Mouse (Mus musculus) myocyte (in vitro differentiated cells): ENCODE measurements at regions not wholly inside any gene's neighbourhood (a gene's known extent, or its start where the extent isn't known, plus 50 kb on each side); places are given as distances from the start of the nearest gene placed in this dataset.

Source experiments
- H3K27me3 ChIP-seq: one replicate; pipeline ENCODE4 v1.6.1; 2011; ENCODE audit not compliant: control insufficient read depth, insufficient read depth, insufficient read length
- H3K36me3 ChIP-seq: one replicate; pipeline ENCODE4 v1.6.1; 2011; ENCODE audit not compliant: control insufficient read depth, insufficient read depth
- H3K4me2 ChIP-seq: one replicate; pipeline ENCODE4 v1.6.1; 2011; ENCODE audit warnings: low read depth, control low read depth
- H3K4me3 ChIP-seq: one replicate; pipeline ENCODE4 v1.5.1; 2011; ENCODE audit warnings: mild to moderate bottlenecking, control low read depth, moderate library complexity
- H3K79me2 ChIP-seq: one replicate; pipeline ENCODE4 v1.6.1; 2011; ENCODE audit not compliant: control insufficient read depth, insufficient read depth
- H3ac ChIP-seq: one replicate; pipeline ENCODE4 v1.6.1; 2011; ENCODE audit not compliant: control insufficient read depth, insufficient read length
- CEBPB ChIP-seq: IDR thresholded peaks from 2 replicates; pipeline ENCODE4 v1.6.1; 2011; ENCODE audit warnings: mild to moderate bottlenecking, moderate library complexity; ENCODE audit not compliant: poor library complexity, insufficient read depth, severe bottlenecking
- E2F4 ChIP-seq: IDR thresholded peaks from one replicate; pipeline ENCODE4 v1.6.1; 2011; ENCODE audit warnings: mild to moderate bottlenecking, control low read depth, moderate library complexity; ENCODE audit not compliant: insufficient read depth
- MAX ChIP-seq: IDR thresholded peaks from one replicate; pipeline ENCODE4 v1.6.1; 2011; ENCODE audit warnings: low read depth, mild to moderate bottlenecking, control low read depth
- MYOD1 ChIP-seq, 3 experiments: IDR thresholded peaks; one replicate each; pipeline ENCODE4 v1.6.1; 2011; ENCODE audit warnings: control low read depth in 2 of 3, low read depth in 2 of 3, mild to moderate bottlenecking in 2 of 3, moderate library complexity in 1 of 3; ENCODE audit not compliant: insufficient read length in 2 of 3, control insufficient read depth in 1 of 3
- MYOG ChIP-seq, 3 experiments: IDR thresholded peaks; one replicate each; pipeline ENCODE4 v1.6.1; 2011; ENCODE audit warnings: control low read depth in 2 of 3, low read depth in 2 of 3, mild to moderate bottlenecking in 2 of 3; ENCODE audit not compliant: insufficient read length in 2 of 3, control insufficient read depth in 1 of 3, insufficient read depth in 1 of 3
- POLR2A ChIP-seq: IDR thresholded peaks from one replicate; pipeline ENCODE4 v1.6.1; 2011; ENCODE audit warnings: low read depth, mild to moderate bottlenecking, control low read depth, moderate library complexity; ENCODE audit not compliant: insufficient read length
- POLR2AphosphoS2 ChIP-seq: IDR thresholded peaks from one replicate; pipeline ENCODE4 v1.6.1; 2011; ENCODE audit warnings: low read depth, control low read depth; ENCODE audit not compliant: insufficient read length
- REST ChIP-seq: IDR thresholded peaks from one replicate; pipeline ENCODE4 v1.6.1; 2011; ENCODE audit warnings: mild to moderate bottlenecking, control low read depth, moderate library complexity; ENCODE audit not compliant: insufficient read depth, insufficient read length
- SRF ChIP-seq: IDR thresholded peaks from one replicate; pipeline ENCODE4 v1.6.1; 2011; ENCODE audit warnings: low read depth; ENCODE audit not compliant: control insufficient read depth, insufficient read length
- TCF12 ChIP-seq: IDR thresholded peaks from one replicate; pipeline ENCODE4 v1.6.1; 2011; ENCODE audit warnings: mild to moderate bottlenecking, control low read depth; ENCODE audit not compliant: poor library complexity, insufficient read depth, severe bottlenecking
- TCF3 ChIP-seq: IDR thresholded peaks from one replicate; pipeline ENCODE4 v1.6.1; 2011; ENCODE audit warnings: low read depth, control low read depth; ENCODE audit not compliant: insufficient read length
- USF1 ChIP-seq: IDR thresholded peaks from one replicate; pipeline ENCODE4 v1.6.1; 2011; ENCODE audit warnings: low read depth, mild to moderate bottlenecking, control low read depth, moderate library complexity

DNA sequence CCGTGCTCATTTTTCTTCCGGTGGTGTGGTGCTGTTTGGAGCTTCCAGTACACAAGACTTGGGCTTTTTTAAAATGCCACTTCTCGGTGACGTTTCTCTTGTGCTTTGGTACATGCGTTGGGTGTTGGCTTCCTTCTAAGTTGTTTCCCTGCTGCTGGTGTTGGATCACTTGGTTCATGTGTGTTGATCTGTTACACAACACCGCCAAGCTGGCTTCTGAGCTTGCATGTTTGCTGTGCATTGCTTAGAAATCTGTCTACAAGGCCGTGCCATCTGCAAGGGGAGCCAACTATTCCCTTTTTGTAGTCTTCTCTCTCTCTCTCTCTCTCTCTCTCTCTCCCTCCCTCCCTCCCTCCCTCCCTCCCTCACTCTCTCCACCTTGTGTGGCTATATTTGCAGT is 68.7 kb upstream of the Ajap1 start:
- TF ChIP-seq POLR2AphosphoS2, result no peak
- TF ChIP-seq MYOD1 (IDR thresholded peaks at IDR 0.05; ENCODE audit: control insufficient read depth in 1 of 3, insufficient read length in 2 of 3, low read depth in 2 of 3), result no peak
- no peak for TF ChIP-seq REST
- TF ChIP-seq TCF3, result no peak
- no peak for TF ChIP-seq E2F4
- TF ChIP-seq SRF, result no peak
- TF ChIP-seq MAX, result no peak
- no peak for TF ChIP-seq TCF12
- no peak for TF ChIP-seq USF1
- TF ChIP-seq CEBPB, result no peak
- no peak for TF ChIP-seq POLR2A
- TF ChIP-seq MYOG (IDR thresholded peaks at IDR 0.05; ENCODE audit: control insufficient read depth in 1 of 3, insufficient read depth in 1 of 3, insufficient read length in 2 of 3, low read depth in 2 of 3), result no peak
- H3K79me2 ChIP-seq, result no peaks in the 10 kb centered on the region

DNA sequence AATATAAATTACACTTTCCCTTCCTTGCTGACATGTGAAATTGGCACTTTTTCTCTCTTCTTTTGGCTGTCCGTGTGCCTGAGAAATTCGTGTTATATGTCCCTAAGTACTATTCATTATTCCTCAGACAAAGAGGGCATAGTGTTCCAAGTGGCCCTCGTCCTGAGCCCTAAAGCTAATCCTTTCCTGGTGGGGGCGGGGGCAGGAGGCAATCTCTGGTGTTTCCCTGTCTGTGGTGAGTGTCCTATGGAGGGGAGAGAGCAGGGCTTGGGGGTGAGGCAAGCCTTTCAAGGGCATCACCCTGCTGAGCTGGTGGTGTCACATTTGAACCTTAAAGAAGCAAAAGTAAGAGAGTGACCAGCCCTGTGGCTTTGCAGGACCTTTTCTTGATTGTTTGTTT is 69.9 kb upstream of the Ajap1 start:
- Histone ChIP-seq H3K36me3 (no peaks in the 10 kb centered on the region), H3K4me2 (no peak overlapping the region), H3K79me2 (no peaks in the 10 kb centered on the region), H3ac (no peak overlapping the region), H3K27me3 (no peaks in the 10 kb centered on the region), H3K4me3 (no peak overlapping the region)
- TF ChIP-seq E2F4 (no peak), TCF3 (no peak), TCF12 (no peak), MYOD1 (IDR thresholded peaks at IDR 0.05; ENCODE audit: control insufficient read depth in 1 of 3, insufficient read length in 2 of 3, low read depth in 2 of 3) (no peak), POLR2AphosphoS2 (no peak), MAX (no peak), MYOG (IDR thresholded peaks at IDR 0.05; ENCODE audit: control insufficient read depth in 1 of 3, insufficient read depth in 1 of 3, insufficient read length in 2 of 3, low read depth in 2 of 3) (no peak), USF1 (no peak), CEBPB (no peak), SRF (no peak), POLR2A (no peak), REST (no peak)

More for the DNA sequence above, 68.7 kb upstream of the Ajap1 start:
- Histone ChIP-seq H3K36me3 (no peaks in the 10 kb centered on the region), H3ac (no peak overlapping the region), H3K27me3 (no peaks in the 10 kb centered on the region), H3K4me3 (no peak overlapping the region), H3K4me2 (no peak overlapping the region)

DNA sequence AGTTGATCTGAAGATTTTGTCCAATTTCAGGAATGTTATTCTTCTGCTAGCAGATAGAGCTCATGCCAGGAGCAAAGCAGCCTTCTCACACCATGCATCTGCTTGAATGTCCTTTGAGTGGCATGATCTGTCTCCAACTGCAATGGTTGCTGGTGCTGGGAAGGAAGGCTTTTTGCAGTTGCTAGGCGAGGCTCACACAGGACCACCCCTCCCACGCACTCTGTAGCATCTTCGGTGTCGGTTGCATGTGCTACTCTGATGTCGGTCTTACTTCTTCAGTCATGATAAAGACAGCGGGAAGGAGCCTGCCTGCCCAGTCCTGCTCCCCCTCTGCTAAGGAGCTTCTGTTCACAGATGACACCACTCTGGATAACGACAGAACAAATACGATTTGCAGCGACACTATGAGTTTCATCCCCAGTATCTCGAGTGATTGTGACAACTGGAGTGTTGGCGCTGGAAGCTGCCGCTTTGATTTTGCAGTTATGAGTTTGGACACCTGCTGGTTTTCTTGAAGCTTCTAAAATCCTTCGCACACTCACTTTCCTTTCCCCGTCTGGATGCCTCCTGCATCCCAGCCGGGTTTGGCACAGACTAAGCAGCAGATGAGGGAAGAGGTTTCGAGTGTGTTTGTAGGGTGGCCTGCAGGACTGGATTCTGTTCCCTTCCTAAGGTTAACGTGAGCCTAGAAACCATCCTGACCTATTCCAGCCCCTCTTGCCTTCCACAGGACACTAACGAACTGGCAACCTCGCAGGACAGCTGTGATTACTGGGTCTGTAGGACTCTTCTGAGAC is 75.4 kb upstream of the Ajap1 start:
- TF ChIP-seq USF1 (no peak), MYOD1 (IDR thresholded peaks at IDR 0.05; ENCODE audit: control insufficient read depth in 1 of 3, insufficient read length in 2 of 3, low read depth in 2 of 3) (no peak), SRF (no peak), REST (no peak), POLR2AphosphoS2 (no peak), TCF3 (no peak)
- Histone ChIP-seq H3K36me3 (no peaks in the 10 kb centered on the region), H3ac (no peak overlapping the region), H3K79me2 (no peaks in the 10 kb centered on the region), H3K4me2 (no peak overlapping the region), H3K4me3 (no peak overlapping the region), H3K27me3 (no peaks in the 10 kb centered on the region)

DNA sequence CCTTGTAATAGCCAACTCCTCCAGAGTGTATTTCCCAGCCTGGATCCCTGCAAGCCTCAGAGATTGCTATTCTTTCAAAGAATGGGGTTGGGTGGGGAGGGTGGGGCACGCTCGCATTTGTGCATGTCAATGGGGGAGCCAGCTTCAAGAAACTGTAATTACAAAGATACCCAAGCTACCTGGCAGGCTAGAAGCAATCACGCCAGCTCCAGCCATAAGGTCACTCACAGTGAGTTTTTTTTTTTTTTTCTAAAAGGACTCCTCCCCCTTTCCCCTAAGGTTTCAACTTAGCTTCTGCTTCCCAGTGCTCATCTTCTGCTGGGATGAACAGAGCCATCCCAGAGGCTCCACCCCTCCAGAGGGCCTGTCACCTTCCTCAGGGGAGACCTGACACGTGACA is 77.0 kb upstream of the Ajap1 start:
- Histone ChIP-seq H3ac (no peak overlapping the region), H3K4me2 (no peak overlapping the region), H3K27me3 (no peaks in the 10 kb centered on the region), H3K79me2 (no peaks in the 10 kb centered on the region), H3K4me3 (no peak overlapping the region), H3K36me3 (no peaks in the 10 kb centered on the region)
- no peak for TF ChIP-seq POLR2AphosphoS2
- no peak for TF ChIP-seq SRF
- TF ChIP-seq USF1, result no peak
- no peak for TF ChIP-seq TCF3
- TF ChIP-seq E2F4, result no peak
- no peak for TF ChIP-seq MYOD1 (IDR thresholded peaks at IDR 0.05; ENCODE audit: control insufficient read depth in 1 of 3, insufficient read length in 2 of 3, low read depth in 2 of 3)
- TF ChIP-seq REST, result no peak
- no peak for TF ChIP-seq POLR2A
- no peak for TF ChIP-seq CEBPB

DNA sequence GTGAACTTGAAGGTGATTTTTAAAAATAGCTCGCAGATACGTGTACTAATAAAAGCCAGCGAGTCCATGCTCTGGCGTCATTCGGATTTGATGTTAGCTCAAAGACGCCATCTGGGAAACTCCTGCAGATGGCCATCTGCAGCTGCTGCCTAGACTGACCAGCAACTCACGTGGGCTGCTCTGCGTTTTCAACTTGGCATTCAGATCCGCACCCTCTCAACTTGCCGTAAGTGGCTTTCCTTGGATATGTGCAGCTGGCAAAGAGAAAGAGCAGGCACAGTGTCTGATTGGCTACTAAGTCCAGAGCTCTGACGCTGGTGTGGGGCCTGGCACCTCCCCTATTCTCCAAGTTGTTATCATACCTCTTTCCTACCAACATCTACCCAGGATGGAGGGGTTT is 77.6 kb upstream of the Ajap1 start:
- Histone ChIP-seq H3K79me2 (no peaks in the 10 kb centered on the region), H3ac (no peak overlapping the region), H3K27me3 (no peaks in the 10 kb centered on the region), H3K4me2 (no peak overlapping the region), H3K4me3 (no peak overlapping the region), H3K36me3 (no peaks in the 10 kb centered on the region)
- TF ChIP-seq MAX, result no peak
- TF ChIP-seq POLR2A, result no peak
- TF ChIP-seq REST, result no peak
- TF ChIP-seq TCF12, result no peak
- no peak for TF ChIP-seq SRF
- TF ChIP-seq USF1, result no peak
- TF ChIP-seq E2F4, result no peak
